Mouse (Mus musculus) retina, embryonic 14.5 days (tissue): ENCODE measurements around the gene Fam117b.

ENCODE experiments used
- DNase-seq: peaks from one replicate; pipeline ENCODE4 v3.0.0-alpha.2; 2015; ENCODE audit warnings: low spot score

The Fam117b gene

DNA sequence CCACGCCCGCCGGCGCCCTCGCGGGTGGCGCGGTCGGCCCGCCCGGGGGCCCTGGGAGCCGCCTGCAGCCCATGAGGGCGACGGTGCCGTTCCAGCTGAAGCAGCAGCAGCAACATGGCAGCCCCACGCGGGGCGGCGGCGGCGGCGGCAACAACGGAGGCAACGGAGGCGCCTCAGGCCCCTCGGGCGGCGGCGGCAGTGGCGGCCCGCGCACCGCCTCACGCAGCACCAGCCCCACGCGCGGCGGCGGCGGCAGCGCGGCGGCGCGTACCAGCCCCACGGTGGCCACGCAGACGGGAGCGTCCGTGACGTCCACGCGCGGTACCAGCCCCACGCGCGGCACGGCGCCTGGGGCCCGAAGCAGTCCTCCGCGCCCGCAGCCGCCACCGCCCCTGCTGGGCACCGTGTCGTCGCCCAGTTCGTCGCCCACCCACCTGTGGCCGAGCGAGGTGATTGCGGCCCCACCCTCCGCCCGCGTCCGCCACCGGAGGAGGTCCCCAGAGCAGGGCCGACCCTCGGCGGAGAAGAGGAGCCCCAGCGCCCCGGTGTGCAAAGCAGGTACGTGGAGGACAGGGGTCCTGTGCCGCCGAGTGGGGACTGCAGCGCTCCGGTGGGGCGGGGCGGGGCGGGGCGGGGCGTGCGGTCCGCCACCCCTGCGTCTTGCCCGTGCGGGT is 526 bp downstream of the Fam117b start:
- peak; percentile 55 for DNase-seq

DNA sequence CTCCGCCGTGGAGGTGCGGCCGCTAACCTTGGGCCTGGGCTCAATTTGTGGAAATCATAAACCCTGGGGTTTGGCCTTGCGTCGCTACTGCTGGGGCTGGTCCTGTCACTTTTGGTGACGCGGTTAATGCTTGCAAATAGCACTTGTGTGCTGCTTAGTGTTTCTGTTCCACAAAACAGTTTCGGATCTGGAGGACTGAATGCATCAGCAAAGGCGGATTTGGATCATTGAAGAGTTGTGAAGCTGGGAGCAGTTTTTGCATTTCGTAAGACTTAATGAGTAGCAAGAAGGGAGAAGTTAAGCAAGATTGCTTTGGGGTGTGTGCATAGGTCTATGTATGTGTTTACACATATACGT is 1.0 kb downstream of the Fam117b start:
- DNase-seq, result no peak

DNA sequence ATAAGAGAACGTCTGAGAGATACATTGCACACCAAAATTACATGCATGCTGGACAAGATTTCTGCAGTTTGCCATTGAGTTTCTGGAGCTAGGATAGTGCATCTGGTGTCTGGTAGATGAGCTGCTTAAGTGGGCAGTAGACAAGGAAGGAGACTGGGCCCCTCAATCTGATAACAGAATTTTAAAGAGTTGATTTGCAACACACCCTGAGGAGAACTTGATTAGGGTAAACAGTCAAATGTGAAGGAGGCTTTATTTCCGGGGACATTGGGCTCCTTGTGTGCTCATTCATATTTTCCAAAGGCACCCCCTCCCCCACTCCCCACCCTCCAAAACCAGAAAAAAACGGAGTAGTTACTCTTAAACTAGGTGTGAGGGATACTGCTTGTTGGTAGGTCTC is 2.0 kb downstream of the Fam117b start:
- no peak for DNase-seq

DNA sequence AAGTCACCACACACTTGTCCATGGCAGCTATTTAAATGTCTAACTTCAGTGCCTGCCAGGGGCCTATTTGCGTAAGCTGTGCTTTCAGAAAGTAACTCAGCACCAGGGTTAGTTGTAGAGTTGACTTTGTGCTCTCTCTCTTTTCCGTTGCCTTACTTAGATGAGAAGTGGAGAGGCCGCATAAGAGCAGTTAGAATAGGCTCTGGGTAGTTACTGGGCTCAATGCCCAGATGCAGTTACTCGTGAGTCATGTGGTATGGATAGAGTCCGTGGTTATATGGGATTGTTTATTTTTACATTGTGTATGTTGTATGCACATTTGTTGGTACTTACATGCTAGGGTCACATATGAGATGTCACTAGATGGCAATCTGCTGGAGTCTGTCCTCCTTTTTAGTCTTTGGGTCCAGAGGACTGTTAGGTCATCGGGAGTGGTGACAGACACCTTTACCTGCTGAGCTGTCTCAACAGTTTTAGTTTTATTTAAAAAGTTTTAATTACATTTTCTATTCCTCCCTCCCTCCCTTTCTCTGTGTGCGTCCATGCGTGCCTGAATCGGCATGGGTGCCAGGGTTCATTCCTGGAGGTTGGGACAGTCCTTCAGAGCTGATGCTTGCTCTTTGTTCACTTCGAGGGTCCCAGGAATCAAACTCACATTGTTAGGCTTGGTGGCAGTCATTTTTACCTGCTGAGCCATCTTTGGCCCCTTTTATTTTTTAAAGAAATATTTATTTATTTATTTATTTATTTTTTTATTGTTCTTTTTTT is 3.2 kb downstream of the Fam117b start:
- DNase-seq, result no peak

DNA sequence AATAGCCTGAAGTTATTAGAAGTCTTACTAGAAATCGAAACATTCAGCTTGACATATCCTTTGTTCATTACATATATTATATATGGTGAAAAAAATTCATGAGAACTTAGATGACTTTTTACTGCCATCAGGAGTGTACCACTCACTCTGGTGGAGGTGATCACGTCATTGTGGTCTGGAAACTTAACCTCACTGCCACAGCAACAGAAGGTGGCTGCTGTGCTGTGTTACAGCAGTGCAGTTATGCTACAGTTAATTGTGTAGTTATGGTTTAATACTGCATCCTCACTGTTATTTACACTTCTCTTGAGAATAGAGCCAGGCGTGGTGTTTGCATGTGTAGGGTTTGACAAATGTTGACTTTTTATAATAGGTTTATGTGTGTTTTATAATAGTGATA is 4.6 kb downstream of the Fam117b start:
- no peak for DNase-seq

DNA sequence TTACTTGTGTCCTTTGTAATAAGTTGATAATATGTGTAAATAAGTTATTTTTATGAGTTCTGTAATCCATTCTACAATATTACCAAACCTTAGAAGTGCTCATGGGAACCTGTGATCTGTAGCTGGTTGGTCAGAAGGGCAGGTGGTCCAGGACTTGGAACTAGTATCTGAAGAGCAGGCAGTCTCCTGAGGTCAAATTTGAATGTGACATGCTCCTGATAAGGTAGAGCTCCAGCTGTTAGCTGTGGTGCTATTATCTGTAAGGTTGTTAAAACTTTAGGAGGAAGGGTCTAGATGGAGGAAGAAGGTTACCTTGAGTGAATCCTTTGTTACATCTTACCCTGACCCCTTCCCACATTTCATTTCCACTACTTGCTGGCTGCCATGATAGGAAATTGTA is 5.3 kb downstream of the Fam117b start:
- no peak for DNase-seq

DNA sequence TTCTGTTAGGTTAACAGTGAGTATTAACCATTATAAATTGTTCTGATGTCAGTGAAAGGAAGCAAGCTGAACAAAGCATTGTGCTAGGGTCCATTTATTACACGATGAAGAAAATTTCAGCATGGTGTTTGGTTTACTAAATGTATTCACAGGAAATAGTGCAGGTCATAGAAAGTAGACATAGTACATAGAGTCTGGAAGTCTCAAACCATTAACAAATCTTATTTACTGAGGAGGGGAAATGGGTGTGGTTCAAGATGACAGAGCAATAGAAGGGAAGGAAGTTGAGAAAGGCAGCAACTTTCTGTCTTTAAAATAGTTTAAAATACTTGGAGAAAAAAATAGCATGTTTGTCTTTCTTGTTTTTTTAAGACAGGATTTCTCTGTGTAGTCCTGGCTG is 10.4 kb downstream of the Fam117b start:
- no peak for DNase-seq

DNA sequence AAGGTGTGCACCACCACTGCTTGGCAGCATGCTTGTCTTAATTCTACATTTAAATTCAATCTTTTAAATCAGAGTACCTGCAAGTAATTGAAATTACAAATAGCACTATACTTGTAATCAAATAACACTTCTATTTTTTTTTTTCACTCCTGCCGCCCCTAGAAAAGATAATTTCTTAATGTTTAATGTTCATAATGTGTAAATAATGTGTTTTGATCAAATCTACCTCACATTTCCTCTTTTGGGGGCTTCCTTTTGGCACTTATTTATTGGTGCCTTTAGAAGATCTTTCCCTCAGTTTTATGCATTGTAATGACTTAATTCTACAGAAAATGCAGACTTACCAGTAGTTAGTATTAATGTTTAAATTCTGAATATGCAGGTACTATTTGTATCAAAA is 10.9 kb downstream of the Fam117b start:
- no peak for DNase-seq

DNA sequence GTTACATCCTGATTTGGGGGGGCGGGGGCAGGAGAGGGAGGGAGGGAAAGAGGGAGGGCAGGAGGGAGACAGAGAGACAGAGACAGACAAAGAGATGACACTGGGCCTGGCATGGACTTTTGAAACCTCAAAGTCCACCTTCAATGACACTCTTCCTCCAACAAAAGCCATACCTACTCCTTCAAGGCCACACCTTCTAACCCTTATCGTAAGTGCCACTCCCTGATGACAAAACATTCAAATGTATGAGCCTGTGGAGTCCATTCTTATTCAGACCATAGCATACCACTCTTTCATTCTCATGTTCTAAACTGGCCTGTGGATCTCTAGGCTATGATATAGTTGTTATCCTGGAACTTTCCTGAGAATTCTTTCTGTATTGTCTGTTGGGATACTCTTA is 11.6 kb downstream of the Fam117b start:
- no peak for DNase-seq

DNA sequence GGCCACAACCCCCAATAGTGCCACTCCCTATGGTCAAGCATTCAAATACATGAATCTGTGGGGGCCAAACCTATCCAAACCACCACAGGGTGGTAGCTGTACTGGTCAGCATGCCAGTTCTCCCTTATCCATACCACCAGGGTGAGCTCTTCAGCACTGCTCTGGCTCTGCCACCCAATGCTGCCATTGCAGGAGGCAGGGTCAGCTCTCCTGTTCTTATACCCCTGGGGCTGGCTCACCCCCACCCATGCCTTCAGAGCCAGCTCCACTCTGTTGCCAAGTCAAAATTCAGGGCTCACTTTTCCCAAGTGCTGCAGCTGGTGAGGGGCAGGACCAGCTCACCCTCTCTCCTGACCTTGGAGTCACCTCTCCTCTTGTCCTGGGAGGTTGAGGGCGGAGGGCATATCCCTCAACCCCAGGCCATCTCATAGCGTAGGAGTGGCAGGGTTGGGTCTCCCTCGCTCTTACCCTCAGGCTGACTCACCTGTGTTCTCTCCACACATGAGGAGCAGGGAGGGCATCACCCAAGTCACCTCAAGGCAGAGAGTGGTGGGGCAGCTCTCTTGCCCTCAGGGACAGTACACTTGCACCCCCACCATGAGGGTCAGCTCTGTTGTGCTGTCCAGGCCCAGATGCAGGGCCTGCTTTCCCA is 13.3 kb downstream of the Fam117b start:
- no peak for DNase-seq

DNA sequence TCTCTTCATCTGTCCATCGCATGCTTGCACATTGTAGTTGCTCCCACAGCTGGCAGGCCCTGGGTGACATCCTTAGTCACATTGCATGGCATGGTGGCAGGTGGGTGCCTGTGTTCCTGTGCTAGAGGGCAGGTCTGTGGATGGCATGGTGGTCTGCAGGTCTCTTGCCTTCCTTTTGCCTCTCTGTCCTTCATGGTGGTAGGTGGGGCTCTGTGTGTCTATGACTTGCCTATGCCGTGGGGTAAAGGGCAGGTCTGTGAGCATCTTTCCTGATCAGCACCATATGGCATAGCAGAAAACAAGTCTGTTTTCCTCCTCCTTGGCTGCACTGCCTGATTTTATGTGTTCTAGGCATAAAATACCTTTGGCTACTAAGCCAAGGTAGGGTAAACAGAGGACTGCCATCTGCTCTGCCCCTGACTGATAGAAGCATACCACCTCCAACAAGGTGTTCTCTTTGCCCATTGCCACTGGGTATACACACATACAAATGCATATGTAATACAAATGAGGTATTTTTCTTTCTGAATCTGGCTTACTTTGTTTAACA is 14.4 kb downstream of the Fam117b start:
- DNase-seq, result no peak

DNA sequence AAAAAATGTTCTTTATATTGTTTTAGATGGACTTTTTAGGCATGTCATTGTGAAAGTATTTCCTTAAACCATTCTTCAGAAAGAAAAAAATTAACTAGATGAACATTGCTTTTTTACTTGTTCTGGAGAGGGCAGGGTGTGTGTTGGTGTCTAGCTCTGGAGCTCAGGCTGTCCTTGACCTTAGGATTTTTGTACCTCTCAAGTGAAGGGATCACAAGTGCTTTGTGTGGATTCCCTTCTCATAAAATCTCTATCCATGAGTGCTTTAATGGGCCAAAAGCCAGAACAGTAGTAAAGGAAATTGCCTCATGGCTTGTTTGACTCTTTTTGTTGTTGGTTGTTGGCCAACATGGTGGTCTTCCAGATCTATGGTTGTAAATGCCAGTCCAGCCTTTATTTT is 18.1 kb downstream of the Fam117b start:
- no peak for DNase-seq

DNA sequence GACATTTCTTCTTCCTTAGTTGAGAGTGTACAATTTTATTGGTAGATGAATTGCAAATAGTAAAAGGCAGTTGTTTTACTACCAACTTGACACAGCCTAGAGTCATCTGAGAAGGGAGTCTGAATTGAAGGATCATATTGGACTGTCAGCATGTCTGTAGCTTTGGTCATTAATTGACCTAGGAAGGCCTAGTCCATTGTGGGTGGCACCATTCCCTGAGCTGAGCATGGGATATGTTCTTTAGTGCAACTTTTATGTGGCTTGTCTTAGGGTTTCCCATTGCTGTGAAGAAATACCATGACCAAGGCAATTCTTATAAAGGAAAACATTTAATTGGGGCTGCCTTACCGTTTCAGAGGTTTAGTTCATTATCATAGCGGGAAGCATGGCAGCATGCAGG is 20.2 kb downstream of the Fam117b start:
- no peak for DNase-seq

DNA sequence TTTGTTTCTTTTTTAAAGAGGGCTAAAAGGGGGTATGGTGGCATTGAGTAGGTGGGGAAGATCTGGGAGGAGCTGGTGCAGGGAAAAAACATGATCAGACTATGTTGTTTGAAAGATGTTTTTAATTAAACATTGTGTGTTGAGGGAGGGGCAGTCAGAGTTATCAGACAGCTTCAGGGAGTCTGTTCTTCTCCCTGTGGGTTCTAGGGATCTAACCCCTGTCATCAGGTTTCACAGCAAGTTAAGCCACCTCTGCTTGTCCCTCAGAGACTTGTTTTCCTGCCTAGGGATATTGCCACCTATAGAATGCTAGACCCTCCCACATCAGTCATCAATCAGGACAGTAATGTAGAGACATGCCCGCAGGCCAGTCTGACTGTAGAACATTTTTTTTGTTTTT is 28.3 kb downstream of the Fam117b start:
- DNase-seq, result no peak

DNA sequence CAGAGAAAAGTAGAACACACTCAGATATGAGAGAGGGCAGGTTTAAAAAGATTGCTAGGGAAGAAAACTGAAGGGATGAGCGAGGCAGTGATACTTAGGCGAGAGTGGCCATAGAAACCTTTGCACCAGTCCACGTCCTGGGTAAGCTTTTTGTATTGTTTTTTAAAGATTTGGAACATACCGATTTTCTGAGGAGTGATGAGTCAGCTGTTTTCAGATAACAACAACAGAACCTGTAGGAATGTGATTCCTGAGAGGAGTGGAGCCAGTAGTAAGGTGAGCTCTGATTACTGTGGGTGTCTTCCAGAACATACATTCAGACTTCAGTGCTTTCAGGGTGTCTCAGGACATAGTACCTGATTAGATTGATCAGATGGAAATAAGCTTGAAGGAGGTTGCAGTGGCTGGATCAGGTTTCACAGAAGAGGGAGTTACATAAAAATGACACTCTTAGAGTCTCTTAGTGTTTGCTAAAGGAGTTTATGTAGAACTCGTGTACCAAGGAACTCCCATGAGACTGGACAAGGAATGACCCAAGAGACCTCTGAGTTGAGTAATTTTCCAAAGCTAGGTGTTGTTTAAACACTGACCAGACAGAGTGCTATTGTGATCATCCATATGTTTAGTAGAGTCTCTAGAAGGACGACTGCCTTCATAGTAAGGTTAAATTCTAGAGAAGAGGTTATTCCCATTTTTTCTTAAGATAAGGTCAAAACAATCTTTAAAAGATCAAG is 29.4 kb downstream of the Fam117b start:
- no peak for DNase-seq

DNA sequence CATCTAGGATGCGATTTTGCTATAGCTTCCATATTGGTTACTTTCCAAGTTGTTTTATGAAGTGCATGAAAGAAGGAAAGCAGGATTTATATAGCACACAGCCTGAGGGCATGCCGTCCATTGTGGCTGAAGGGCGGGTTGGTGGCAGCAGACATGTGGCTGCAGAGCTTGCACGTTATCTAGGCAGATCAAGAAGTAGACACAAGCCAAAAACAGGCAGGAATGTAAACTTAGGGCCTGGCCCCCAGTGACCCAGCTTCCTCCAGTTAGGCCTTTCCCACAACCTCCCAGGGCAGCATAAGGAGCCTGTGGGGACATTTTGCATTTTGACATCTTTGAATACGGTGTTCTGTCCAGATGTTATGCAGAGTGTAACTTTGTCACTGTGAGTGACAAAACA is 31.0 kb downstream of the Fam117b start:
- no peak for DNase-seq

DNA sequence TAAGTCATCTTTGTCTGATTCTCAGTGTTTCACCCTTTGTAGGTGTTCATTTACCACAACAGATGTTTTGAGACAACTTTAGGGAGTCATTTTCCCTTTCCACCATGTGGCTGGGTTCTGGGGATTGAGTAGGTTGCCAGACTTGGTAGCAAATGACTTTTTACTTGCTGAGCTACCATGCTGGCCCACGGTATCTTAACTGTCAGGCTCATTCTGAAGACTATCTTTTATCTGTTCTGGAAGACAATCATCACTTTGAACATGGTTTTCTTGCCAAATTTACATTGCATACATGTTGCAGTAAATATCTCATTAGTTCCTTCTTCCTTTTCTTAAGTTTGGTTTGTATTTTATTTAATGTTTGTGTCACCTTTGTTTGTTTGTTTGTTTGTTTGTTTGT is 33.2 kb downstream of the Fam117b start:
- no peak for DNase-seq

DNA sequence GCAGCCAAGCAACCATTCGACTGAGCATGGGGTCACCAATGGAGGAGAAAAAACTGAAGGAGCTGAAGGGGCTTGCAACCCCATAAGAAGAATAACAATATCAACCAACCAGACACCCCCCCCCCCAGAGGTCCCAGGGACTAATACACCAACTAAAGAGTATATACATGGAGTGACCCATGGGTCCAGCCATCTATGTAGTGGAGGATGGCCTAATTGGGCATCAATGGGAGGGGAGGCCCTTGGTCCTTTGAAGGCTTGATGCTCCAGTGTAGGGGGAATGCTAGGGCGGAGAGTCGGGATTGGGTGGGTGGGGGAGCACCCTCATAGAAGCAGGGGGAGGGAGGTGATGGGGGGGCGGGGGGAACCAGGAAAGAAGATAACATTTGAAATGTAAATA is 34.7 kb downstream of the Fam117b start:
- DNase-seq, result no peak

DNA sequence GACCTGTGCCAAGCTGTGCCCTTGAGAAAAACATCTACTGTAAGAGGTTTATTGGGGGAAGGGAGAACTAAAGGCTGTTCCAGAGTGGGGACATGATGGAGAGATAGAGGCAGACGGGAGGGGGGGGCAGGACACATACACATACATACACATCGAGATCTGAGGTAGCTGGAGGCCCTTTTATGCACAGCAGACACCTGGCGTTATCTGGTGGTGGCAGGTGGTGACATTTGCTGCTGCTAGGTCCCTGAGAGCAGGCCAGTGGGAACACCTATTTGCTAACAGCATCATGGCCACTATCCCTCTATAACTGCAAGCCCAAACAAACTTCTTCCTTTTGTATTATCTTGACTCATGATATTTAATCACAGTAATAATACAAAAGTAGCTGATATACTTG is 44.4 kb downstream of the Fam117b start:
- DNase-seq, result no peak

DNA sequence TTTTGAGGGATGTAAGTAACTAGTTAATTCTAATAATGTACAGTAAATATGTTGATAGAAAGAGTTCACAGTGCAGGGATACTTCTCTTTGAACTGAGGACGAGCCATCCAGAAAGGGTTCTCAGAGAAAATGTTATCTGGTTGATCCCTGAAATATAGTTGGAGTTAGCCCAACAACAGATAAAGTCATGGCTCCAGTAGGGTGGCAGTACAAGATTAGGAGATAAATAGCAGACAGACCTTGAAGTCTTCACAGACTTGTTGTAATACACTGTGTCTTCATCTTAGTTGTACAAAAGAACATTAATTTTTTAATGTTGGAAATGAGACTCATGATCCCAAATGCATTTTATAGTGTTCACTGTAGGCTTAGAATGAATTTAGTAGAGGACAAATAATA is 47.1 kb downstream of the Fam117b start:
- no peak for DNase-seq

DNA sequence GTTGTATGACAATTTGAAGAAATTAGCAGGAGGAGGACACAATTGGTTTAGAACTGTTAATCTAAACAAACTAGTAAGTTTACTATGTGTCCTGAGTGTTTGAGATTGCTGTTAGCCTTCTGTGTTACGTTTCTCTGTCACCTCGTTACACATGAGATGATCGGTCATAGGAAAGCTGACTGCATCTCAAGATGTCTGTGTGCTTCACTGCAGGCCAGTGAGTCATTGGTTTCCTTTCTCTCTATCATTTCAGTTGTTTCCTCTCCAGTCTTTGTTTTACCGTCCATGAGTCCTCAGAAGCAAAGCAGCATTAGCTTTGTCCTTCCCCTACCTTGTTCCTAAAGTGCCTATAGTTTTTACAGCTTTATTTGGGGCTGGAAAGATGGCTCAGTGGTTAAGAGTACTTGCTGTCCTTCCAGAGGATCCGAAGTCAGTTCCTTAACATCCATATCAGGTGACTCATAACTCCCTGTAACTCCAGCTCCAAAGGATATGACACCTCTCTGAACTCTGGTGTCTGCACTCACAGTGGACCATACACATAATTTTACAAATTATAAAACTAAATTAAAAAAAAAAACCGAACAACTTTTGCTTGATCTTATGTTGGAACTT is 53.5 kb downstream of the Fam117b start:
- no peak for DNase-seq

DNA sequence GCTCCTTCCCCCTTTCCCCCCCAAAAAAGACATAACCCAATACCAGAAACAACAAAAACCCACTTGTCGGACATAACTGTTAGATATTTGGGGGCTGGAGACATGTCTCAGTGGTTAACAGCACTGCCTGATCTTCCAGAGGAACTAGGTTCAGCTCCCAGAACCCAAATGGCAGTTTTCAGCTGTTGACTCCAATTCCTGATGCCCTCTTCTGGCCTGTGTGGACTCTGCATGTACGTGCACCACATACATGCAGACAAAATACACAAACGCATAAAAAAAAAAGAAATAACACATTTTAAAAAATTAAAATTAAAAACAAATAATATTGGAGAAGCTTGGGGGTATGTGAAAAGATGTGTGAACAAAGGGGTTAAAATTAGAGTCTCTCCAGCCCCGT is 54.5 kb downstream of the Fam117b start:
- peak; percentile 12 for DNase-seq
